Mouse (Mus musculus): ENCODE data around the gene Hist2h3c1.

- no peak for TF ChIP-seq CTCF (IDR thresholded peaks at IDR 0.05; ENCODE audit: borderline replicate concordance, control insufficient read depth, extremely low read depth, insufficient read depth, low read length, poor library complexity)
- no peak for TF ChIP-seq POLR2A (IDR thresholded peaks at IDR 0.05; ENCODE audit: control insufficient read depth, extremely low read depth, insufficient read depth, low read length, poor library complexity)
These were observed 34.2 kb downstream of the Hist2h3c1 start for GRCm38 (mm10) chr3:96280660-96281059.

Data from thymus, adult 2 months (tissue).